Mouse (Mus musculus): Measurements from ENCODE around the gene Evi5l. TPM values are rescaled to one million over a fixed set of nuclear protein-coding genes. Genes with fewer than 3 reads are reported as not detected.

The Evi5l gene
- 31.3 and 34.0 TPM in 2 replicates for polyA plus RNA-seq (2015; fragmentation: Nextera tagmentation; extraction: Ambion mirVana)

DNA sequence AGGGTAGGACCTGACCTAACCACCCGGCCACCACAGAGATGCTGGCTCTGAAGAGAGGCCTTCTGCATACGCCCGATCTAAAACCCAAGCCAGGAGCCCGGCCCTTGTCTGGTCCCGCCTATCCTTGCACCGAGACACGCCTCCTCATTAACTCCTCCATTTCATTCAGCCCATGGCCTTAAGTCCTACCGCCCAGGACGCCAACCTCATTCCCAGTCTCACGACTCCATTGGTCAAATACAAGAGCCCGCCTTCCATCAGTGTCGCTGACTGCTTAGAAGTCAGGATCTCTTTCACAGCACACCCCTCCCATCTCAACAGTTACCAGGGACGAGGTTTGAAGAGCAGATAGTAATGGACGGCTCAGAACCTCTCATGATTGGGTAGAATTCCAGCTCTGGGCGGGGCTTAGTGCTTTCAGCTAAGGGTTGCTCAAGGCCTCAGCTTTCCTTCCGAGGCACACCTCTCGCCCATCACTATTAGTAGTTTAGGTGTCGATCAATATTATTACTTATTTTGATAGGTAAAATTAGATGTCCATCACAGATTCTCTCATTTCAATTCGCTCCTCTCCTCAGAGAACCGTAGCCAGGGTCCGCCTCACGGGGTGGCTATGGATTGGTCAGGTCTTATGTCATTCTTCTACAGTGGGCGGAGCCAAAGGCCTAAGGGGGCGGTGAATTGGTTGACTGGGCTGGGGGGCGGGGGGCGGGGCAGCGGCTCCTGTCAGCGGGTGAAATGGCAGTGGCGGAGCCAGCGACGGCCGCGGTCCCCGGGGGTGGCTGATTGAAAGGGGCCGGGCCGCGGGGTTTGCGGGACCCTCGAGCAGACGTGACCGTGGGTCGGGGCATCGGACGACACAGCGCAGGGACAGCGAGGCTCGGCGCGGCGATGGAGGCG lies at the start of gene Evi5l:
Evi5l (plus strand) TSS at position 716 of the 900 bp plus-strand sequence.
- H3K9ac ChIP-seq: peak within 1 kb of the TSS; percentile 86
- H3K27ac ChIP-seq: no peak within 1 kb of the TSS
- WGBS: under 1% methylated on average over 44 of the region's 51 CpGs
- H3K4me1 ChIP-seq: peaks cover 7% of the 10 kb centered on the region
- H3K9me3 ChIP-seq: no peaks in the 10 kb centered on the region
- H3K4me2 ChIP-seq (replicated peaks): peak within 1 kb of the TSS; percentile 83
- no peaks in the 10 kb centered on the region; the same call in 1 of the 2 replicates for H3K36me3 ChIP-seq
- peak; percentile 99 for ATAC-seq (ENCODE audit: low FRiP score, low read depth)
- no peaks in the 10 kb centered on the region for H3K27me3 ChIP-seq
- peak within 1 kb of the TSS; percentile 86 for H3K4me3 ChIP-seq

DNA sequence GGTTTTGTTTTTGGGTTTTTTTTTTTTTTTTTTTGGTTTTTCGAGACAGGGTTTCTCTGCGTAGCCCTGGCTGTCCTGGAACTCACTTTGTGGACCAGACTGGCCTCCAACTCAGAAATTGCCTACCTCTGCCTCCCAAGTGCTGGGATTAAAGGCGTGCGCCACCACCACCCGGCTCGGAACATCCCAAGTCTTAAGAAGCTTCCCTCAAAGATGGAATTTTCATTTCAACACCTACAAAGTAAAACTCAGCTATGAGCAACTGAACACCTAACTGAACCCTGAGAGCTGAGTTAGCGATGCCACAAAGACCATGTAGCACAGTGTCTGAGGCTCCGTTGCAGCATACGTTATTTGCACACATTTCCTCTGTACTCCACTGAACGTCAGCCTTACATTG lies 32.6 kb upstream of the Evi5l start, which contains the start of gene Cd209g:
Cd209g (plus strand) TSS at position 301 of the 400 bp plus-strand sequence.
- Histone ChIP-seq H3K9me3 (no peaks in the 10 kb centered on the region), H3K27ac (no peak within 1 kb of the TSS), H3K27me3 (peaks cover 4% of the 10 kb centered on the region; the same call in 1 of the 2 replicates), H3K9ac (no peak within 1 kb of the TSS), H3K4me3 (no peak within 1 kb of the TSS), H3K36me3 (no peaks in the 10 kb centered on the region), H3K4me1 (no peaks in the 10 kb centered on the region), H3K4me2 (replicated peaks) (no peak within 1 kb of the TSS)
- WGBS: 91% methylated on average over 10 of the region's 10 CpGs
- no peak for ATAC-seq (ENCODE audit: low FRiP score, low read depth)

- peak; percentile 64; the same call in 1 of the 2 replicates for ATAC-seq (ENCODE audit: low FRiP score, low read depth)
- Histone ChIP-seq H3K4me2 (replicated peaks) (0 out of 2 replicates have a peak overlapping the region, but pooled peaks have one; percentile 27), H3K4me3 (no peak overlapping the region), H3K4me1 (no peaks in the 10 kb centered on the region), H3K9ac (no peak overlapping the region), H3K27ac (no peak overlapping the region), H3K27me3 (peaks cover 4% of the 10 kb centered on the region; the same call in 1 of the 2 replicates), H3K36me3 (no peaks in the 10 kb centered on the region), H3K9me3 (no peaks in the 10 kb centered on the region)
- 12% methylated on average over 12 of the region's 12 CpGs for WGBS
Observed at GRCm38 (mm10) chr8:4139660-4140646, 26.4 kb upstream of the Evi5l start.

GRCm38 (mm10) chr8:4141721-4142120 lies 24.6 kb upstream of the Evi5l start:
- 63% methylated on average over 3 of the region's 3 CpGs for WGBS
- Histone ChIP-seq H3K4me1 (no peaks in the 10 kb centered on the region), H3K27ac (no peak overlapping the region), H3K4me3 (no peak overlapping the region), H3K9ac (no peak overlapping the region), H3K36me3 (no peaks in the 10 kb centered on the region), H3K27me3 (peaks cover 4% of the 10 kb centered on the region; the same call in 1 of the 2 replicates), H3K4me2 (replicated peaks) (no peak overlapping the region), H3K9me3 (no peaks in the 10 kb centered on the region)
- no peak for ATAC-seq (ENCODE audit: low FRiP score, low read depth)

DNA sequence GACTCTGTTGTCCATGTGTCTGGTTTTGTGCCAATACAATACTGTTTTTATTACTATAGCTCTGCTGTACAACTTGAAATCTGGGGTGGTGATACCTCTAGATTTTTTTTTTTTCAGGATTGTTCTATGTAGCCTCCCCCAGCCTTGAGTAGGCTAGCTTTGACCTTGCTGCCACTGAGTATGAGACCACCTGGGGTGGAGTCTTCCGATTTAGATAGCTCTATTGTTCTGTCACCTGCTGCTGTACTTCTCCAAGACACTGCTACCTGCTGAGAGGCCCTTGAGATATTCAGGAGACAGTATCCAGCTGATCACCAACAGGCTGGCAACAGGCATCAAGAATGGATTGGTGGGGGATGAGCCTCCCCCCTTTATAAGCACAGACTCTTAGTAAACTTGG lies 19.1 kb upstream of the Evi5l start:
- no peak overlapping the region for H3K4me2 ChIP-seq (replicated peaks)
- H3K36me3 ChIP-seq: no peaks in the 10 kb centered on the region
- H3K9ac ChIP-seq: no peak overlapping the region
- H3K27ac ChIP-seq: no peak overlapping the region
- H3K4me1 ChIP-seq: no peaks in the 10 kb centered on the region
- WGBS: 34% methylated on average over 1 of the region's 1 CpGs
- no peak overlapping the region for H3K4me3 ChIP-seq
- peaks cover 10% of the 10 kb centered on the region for H3K9me3 ChIP-seq
- no peaks in the 10 kb centered on the region for H3K27me3 ChIP-seq
- no peak for ATAC-seq (ENCODE audit: low FRiP score, low read depth)

DNA sequence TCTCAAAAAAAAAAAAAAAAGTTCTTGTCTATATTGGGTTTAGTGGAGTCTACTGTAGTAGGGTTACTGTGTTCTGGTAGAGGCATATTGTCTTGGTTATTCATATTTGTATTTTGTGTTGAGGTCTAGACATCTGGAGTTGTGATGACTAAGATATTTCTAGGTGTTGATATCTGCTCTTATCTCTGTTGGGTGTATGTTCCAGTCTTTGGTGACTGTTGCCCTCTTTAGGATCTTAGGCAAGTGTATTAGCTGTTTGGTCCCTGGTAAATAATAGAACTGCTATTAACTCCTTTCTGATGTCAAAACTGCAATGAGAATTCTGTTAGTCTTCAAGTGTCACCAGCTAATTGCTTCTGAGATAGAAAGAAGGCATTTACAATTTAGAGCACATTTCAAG lies 11.5 kb upstream of the Evi5l start:
- Histone ChIP-seq H3K36me3 (no peaks in the 10 kb centered on the region), H3K4me3 (no peak overlapping the region), H3K9ac (no peak overlapping the region), H3K27ac (no peak overlapping the region), H3K4me2 (replicated peaks) (no peak overlapping the region), H3K27me3 (no peaks in the 10 kb centered on the region), H3K9me3 (peaks cover 10% of the 10 kb centered on the region), H3K4me1 (no peaks in the 10 kb centered on the region)
- no peak for ATAC-seq (ENCODE audit: low FRiP score, low read depth)

GRCm38 (mm10) chr8:4162786-4163185 lies 3.6 kb upstream of the Evi5l start:
- no peak overlapping the region for H3K4me3 ChIP-seq
- no peaks in the 10 kb centered on the region for H3K27me3 ChIP-seq
- H3K9me3 ChIP-seq: no peaks in the 10 kb centered on the region
- H3K36me3 ChIP-seq: no peaks in the 10 kb centered on the region
- no peak for ATAC-seq (ENCODE audit: low FRiP score, low read depth)
- no peak overlapping the region for H3K27ac ChIP-seq
- 62% methylated on average over 4 of the region's 4 CpGs for WGBS
- H3K9ac ChIP-seq: no peak overlapping the region
- no peak overlapping the region for H3K4me2 ChIP-seq (replicated peaks)
- peaks cover 7% of the 10 kb centered on the region for H3K4me1 ChIP-seq

DNA sequence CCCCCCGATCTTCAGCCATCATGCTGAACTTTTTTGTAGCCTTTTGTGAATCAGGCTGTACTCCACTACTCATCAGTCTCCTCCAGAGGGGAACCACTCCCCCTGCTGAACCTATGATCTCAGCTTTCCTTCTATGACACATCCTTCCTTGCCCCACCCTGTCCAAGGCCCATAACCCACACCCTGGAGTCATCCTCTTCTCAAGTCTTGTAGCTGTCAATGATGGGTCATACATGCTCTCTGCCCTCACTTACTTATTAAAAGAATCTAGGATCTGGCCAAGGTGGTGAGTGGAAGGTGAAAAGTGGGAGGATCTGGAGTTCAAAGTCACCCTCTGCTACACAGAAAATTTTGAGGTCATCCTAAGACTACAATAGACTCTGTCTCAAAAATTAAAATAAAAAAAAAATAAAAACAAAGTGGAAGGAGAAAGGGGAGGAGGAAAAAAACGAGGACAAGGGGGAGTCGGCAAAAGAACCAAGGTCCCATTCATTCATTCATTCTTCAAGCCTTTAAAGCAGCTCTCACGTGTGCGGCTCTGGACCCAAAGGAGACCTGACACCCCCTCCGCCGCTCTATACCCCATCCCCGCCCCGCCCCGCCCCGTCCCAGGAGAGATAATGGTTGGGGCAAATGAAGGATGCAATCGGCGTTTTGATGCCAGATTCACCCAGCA lies 1.1 kb upstream of the Evi5l start:
- Histone ChIP-seq H3K4me2 (replicated peaks) (peak overlapping the region; percentile 64), H3K36me3 (no peaks in the 10 kb centered on the region), H3K9me3 (no peaks in the 10 kb centered on the region), H3K4me3 (peak overlapping the region; percentile 86), H3K4me1 (peaks cover 7% of the 10 kb centered on the region), H3K27ac (no peak overlapping the region), H3K9ac (peak overlapping the region; percentile 63), H3K27me3 (no peaks in the 10 kb centered on the region)
- no peak for ATAC-seq (ENCODE audit: low FRiP score, low read depth)
- WGBS: 5% methylated on average over 13 of the region's 13 CpGs

DNA sequence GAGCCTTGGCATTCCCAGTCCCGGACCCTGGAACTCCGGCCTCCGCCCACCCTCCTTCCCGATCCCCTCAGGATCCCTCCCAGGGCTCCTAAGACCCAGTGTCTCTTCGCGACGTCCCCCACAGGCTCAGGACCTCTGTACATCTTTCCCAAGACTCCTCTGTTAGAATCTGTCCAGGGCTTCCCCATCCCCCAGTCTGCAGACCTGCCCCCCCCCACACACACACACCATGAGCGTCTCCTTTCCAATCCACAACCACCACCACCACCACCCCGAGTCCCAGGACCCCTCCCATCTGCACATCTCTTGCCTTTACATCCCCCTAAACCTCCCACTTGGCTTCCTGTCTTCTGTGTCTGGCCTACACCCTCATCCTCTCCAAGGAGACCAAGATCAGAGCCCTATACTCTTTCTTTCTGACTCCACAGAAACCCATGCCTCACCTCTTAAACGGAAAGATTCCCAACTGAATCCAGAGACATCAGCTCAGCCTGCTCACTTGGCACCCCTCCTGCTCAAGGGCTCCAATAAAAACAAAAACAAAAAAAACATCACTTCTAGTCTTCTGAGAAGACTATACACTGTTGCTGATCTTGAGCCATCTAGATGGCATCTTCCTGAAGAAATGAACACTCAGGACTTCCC lies 636 bp downstream of the Evi5l start:
- WGBS: 13% methylated on average over 10 of the region's 10 CpGs
- no peak for ATAC-seq (ENCODE audit: low FRiP score, low read depth)

GRCm38 (mm10) chr8:4167918-4168317 lies 1.6 kb downstream of the Evi5l start:
- H3K4me2 ChIP-seq (replicated peaks): 0 out of 2 replicates have a peak overlapping the region, but pooled peaks have one; percentile 83
- H3K9ac ChIP-seq: no peak overlapping the region
- WGBS: 94% methylated on average over 1 of the region's 1 CpGs
- H3K27me3 ChIP-seq: no peaks in the 10 kb centered on the region
- H3K9me3 ChIP-seq: no peaks in the 10 kb centered on the region
- H3K4me1 ChIP-seq: peaks cover 7% of the 10 kb centered on the region
- ATAC-seq (ENCODE audit: low FRiP score, low read depth): no peak
- no peak overlapping the region for H3K27ac ChIP-seq
- peaks cover 3% of the 10 kb centered on the region; the same call in 1 of the 2 replicates for H3K36me3 ChIP-seq
- no peak overlapping the region for H3K4me3 ChIP-seq

More for the DNA sequence above, 636 bp downstream of the Evi5l start:
- Histone ChIP-seq H3K9ac (peak overlapping the region; percentile 86), H3K27me3 (no peaks in the 10 kb centered on the region), H3K36me3 (peaks cover 3% of the 10 kb centered on the region; the same call in 1 of the 2 replicates), H3K9me3 (no peaks in the 10 kb centered on the region), H3K4me1 (peaks cover 7% of the 10 kb centered on the region), H3K4me2 (replicated peaks) (peak overlapping the region; percentile 83), H3K4me3 (peak overlapping the region; percentile 86), H3K27ac (no peak overlapping the region)

- 68% methylated on average over 3 of the region's 3 CpGs for WGBS
Observed at GRCm38 (mm10) chr8:4172486-4172885, 6.1 kb downstream of the Evi5l start.

More at GRCm38 (mm10) chr8:4172486-4172885, 6.1 kb downstream of the Evi5l start:
- Histone ChIP-seq H3K27me3 (no peaks in the 10 kb centered on the region), H3K4me2 (replicated peaks) (no peak overlapping the region), H3K9me3 (no peaks in the 10 kb centered on the region), H3K36me3 (peaks cover 6% of the 10 kb centered on the region; the same call in 1 of the 2 replicates), H3K4me3 (no peak overlapping the region), H3K9ac (no peak overlapping the region), H3K4me1 (no peaks in the 10 kb centered on the region; the same call in 1 of the 2 replicates), H3K27ac (no peak overlapping the region)
- ATAC-seq (ENCODE audit: low FRiP score, low read depth): no peak

Measured in limb, embryonic 13.5 days (tissue).